Mouse (Mus musculus): ENCODE results near the gene Mcrs1. TPM values are rescaled to one million over a fixed set of nuclear protein-coding genes. Genes with fewer than 3 reads are reported as not detected.

Gene Mcrs1
- polyA plus RNA-seq, 1 experiment from 2014 or later, result 198 TPM

DNA sequence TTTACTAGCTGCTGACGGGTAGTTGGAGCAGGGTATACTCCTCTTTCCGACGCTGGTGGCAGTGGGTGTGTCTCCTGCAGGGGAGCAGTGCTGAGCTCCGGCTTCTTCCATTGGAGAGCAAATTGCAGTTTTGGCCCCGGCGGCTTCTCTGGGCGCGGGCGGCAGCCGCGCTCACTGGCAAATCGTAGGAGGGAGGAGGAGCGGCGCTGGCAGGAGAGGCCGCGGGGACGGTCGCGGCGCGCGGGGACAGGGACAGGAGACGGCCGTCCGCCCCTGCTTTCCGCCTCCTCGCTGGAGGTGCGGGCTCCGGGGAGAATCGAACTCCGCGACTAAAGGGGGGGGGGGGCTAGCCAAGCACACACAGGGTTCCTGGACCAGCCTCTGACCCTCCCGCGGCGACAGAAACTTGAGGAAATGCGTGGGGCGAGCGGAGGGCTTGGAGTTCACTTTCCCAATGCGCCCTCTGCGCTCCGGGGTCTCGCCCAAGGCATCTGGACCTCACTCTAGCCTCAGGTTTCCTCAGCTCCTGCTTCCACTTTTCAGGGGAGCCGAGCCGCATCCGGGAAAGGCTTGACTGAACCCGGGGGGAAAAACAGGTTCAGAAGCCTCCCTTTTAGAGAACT is 28.1 kb downstream of the Mcrs1 start:
- WGBS, result 0% methylated on average over 46 of the region's 46 CpGs
- Histone ChIP-seq H3K36me3 (ENCODE audit: poor library complexity, severe bottlenecking) (no peaks in the 10 kb centered on the region), H3K27me3 (peaks cover 93% of the 10 kb centered on the region), H3K4me1 (peaks cover 43% of the 10 kb centered on the region), H3K4me3 (peak overlapping the region; percentile 44), H3K4me2 (peak overlapping the region; percentile 66), H3K9ac (peak overlapping the region; percentile 53), H3K27ac (no peak overlapping the region), H3K9me3 (replicated peaks) (no peaks in the 10 kb centered on the region)
- ATAC-seq, result no peak

DNA sequence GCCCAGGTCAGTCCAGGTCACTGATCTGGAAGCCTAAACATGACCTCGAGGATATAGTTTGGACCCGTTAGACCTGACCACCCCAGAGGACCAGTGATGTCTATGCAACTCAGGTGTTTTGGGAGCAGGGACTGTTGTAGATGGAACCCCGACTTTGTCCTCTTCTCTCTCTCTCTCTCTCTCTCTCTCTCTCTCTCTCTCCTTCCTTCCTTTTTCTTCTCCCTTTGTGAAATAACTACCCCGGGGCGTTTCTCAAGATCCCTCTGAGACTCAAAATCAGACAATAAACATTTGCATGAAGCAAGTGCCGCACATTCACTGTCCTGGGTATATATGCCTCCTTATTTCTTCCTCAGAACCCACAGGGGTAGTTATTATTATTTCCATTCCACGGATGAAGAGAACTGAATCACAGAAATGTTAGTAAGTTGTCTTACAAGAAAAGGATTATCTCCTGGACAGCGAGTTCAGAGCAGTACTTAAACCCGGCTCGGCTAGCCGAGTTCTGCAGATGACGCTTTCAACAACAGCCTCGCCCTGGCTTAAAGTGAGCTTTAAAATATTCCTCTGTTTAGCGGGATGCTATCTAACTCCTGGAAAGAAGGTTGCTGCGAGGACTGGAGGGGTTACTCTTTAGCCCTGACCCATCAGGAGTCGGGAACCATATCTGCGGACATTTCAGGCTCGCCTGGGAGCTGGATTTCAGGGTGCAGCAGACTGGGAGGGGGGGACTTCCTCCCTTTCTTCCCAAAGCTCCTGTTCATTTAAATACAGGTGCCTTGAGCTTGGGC is 28.8 kb downstream of the Mcrs1 start:
- 2% methylated on average over 18 of the region's 18 CpGs for WGBS
- Histone ChIP-seq H3K4me3 (peak overlapping the region; percentile 44), H3K36me3 (ENCODE audit: poor library complexity, severe bottlenecking) (no peaks in the 10 kb centered on the region), H3K4me1 (peaks cover 43% of the 10 kb centered on the region), H3K4me2 (peak overlapping the region; percentile 66), H3K9ac (peak overlapping the region; percentile 53), H3K9me3 (replicated peaks) (no peaks in the 10 kb centered on the region), H3K27me3 (peaks cover 86% of the 10 kb centered on the region), H3K27ac (no peak overlapping the region)
- no peak for ATAC-seq

- Histone ChIP-seq H3K36me3 (ENCODE audit: poor library complexity, severe bottlenecking) (no peaks in the 10 kb centered on the region), H3K27me3 (peaks cover 70% of the 10 kb centered on the region), H3K4me3 (no peak overlapping the region), H3K9ac (no peak overlapping the region), H3K4me2 (no peak overlapping the region), H3K4me1 (peaks cover 43% of the 10 kb centered on the region), H3K27ac (no peak overlapping the region), H3K9me3 (replicated peaks) (no peaks in the 10 kb centered on the region)
- no peak for ATAC-seq
- 6% methylated on average over 8 of the region's 8 CpGs for WGBS
Measured at GRCm38 (mm10) chr15:99221315-99221952, 30.3 kb downstream of the Mcrs1 start.

DNA sequence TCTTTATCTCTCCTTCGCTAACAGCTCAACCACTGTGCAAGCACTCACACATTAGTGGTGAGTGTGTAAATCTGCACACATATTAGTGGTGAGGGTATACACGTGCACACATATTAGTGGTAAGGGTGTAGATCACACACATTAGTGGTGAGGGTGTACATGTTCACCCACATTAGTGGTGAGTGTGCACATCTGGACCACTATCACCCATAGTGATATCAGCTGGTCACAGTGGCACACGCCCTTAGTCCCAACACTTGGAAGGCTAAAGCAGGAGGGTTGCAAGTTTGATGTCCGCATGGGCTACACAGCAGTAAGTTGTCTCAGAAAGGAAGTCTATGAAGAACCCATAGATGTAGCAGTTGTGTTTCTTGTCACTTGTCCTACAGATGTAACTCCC is 34.1 kb downstream of the Mcrs1 start:
- ATAC-seq, result no peak
- Histone ChIP-seq H3K27ac (no peak overlapping the region), H3K4me3 (no peak overlapping the region), H3K36me3 (ENCODE audit: poor library complexity, severe bottlenecking) (peaks cover 18% of the 10 kb centered on the region), H3K27me3 (peaks cover 32% of the 10 kb centered on the region), H3K9me3 (replicated peaks) (no peaks in the 10 kb centered on the region), H3K9ac (no peak overlapping the region), H3K4me1 (peaks cover 8% of the 10 kb centered on the region; the same call in 1 of the 2 replicates), H3K4me2 (no peak overlapping the region)
- 93% methylated on average over 4 of the region's 4 CpGs for WGBS

DNA sequence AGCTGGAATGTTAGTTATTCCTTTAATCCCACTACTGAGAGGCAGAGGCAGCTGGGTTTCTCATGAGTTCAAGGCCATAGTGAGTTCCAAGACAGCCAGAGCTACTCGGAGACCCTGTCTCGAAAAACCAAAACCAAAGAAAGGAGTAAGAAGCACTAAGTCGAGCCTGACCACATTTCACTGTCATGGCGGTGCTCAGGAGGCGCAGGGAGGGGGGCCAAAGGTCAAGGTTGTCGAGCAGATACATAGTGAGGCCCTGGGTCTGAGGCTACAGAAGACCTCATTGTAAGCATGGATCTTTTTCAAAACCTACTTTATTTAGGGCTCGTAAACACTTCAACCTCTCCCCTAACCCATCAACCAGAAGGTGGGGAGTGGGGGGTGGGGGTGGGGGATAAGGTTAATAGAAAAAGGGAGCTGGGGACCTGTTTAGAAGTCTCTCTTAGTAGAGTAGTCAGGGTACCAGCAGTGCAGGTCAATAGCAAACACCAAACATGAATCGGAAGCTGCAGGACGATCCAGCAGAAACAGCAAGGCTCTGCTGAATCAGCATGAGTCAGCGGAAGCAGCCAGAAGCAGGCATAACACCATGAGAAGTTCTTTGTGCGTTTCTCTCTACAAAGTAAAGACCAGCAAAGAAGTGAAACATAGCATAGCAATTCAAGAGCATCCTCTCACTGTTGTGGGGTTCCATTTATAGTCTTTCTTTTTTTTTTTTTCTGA is 35.9 kb downstream of the Mcrs1 start:
- no peaks in the 10 kb centered on the region for H3K9me3 ChIP-seq (replicated peaks)
- ATAC-seq, result no peak
- peaks cover 15% of the 10 kb centered on the region for H3K27me3 ChIP-seq
- no peak overlapping the region for H3K9ac ChIP-seq
- H3K4me2 ChIP-seq, result no peak overlapping the region
- 88% methylated on average over 11 of the region's 11 CpGs for WGBS
- H3K4me3 ChIP-seq, result no peak overlapping the region
- H3K36me3 ChIP-seq (ENCODE audit: poor library complexity, severe bottlenecking), result peaks cover 35% of the 10 kb centered on the region
- H3K27ac ChIP-seq, result no peak overlapping the region
- no peaks in the 10 kb centered on the region for H3K4me1 ChIP-seq

DNA sequence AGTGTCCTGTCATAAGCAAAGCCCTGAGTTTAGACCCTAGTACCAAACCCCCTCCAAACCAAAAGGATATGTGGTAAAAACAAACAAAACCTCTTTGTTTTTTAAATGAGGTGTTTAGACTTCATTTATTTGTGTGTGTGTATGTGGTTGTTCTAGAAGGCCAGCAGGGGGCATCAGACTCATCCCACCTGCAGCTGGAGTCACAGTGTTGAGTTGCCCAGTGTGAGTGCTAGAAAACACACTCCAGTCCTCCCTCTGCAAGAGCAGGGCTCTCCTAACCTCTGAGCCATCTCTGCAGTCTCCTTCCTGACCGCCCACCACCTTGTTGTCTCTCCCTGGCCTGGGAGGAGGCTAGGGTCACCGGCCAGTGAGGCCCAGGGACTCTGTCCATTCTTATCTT is 36.8 kb downstream of the Mcrs1 start:
- peaks cover 5% of the 10 kb centered on the region for H3K27me3 ChIP-seq
- no peak overlapping the region for H3K27ac ChIP-seq
- no peak for ATAC-seq
- peaks cover 43% of the 10 kb centered on the region for H3K36me3 ChIP-seq (ENCODE audit: poor library complexity, severe bottlenecking)
- H3K4me2 ChIP-seq, result no peak overlapping the region
- H3K9me3 ChIP-seq (replicated peaks), result no peaks in the 10 kb centered on the region
- H3K9ac ChIP-seq, result no peak overlapping the region
- H3K4me3 ChIP-seq, result no peak overlapping the region
- 68% methylated on average over 2 of the region's 2 CpGs for WGBS
- no peaks in the 10 kb centered on the region for H3K4me1 ChIP-seq

DNA sequence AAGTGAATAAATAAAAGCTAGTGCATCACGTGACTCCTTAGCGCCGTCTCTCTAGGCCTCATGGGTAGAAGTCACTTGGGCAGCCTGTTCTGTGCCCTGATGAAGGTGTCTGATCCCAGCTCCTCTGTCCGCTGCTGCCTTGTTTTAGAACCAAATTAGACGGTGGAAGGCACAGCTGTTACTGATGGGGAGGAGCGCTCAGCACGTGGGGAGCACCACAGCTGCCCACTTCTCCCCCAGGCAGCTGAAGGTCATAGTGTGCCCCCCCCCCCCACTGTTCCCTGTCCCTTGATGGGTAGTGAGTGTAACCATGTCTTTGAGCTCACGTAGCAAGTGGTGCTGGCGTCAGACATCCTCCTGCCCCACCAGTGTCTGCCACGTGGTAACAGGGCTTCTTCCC is 38.6 kb downstream of the Mcrs1 start:
- Histone ChIP-seq H3K27me3 (no peaks in the 10 kb centered on the region), H3K27ac (no peak overlapping the region), H3K36me3 (ENCODE audit: poor library complexity, severe bottlenecking) (peaks cover 59% of the 10 kb centered on the region), H3K4me3 (no peak overlapping the region), H3K4me1 (no peaks in the 10 kb centered on the region), H3K4me2 (no peak overlapping the region), H3K9ac (no peak overlapping the region), H3K9me3 (replicated peaks) (no peaks in the 10 kb centered on the region)
- 89% methylated on average over 10 of the region's 10 CpGs for WGBS
- no peak for ATAC-seq

- Histone ChIP-seq H3K36me3 (ENCODE audit: poor library complexity, severe bottlenecking) (peaks cover 71% of the 10 kb centered on the region), H3K27me3 (no peaks in the 10 kb centered on the region)
- WGBS, result 56% methylated on average over 8 of the region's 8 CpGs
Measured at GRCm38 (mm10) chr15:99205959-99206358, 45.8 kb downstream of the Mcrs1 start.

DNA sequence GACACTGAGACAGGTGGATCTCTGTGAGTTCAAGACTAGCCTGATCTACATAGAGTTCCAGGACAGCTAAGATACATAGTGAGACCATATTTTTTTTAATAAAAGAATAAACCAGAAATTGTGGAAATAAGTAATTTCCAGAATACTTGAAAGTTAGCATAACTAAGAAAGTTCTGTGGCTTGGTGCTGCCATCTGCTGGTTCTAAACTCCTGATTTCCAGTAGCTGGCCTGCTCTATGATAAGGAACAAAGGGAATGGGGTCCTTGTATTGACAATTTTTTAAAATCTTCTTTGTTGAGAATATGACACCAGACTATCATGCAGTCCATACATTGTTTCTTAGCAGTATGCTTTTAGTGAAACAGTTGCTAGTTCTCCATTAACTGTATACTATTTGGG is 53.0 kb downstream of the Mcrs1 start:
- Histone ChIP-seq H3K27ac (no peak overlapping the region), H3K4me3 (no peak overlapping the region), H3K9me3 (replicated peaks) (no peaks in the 10 kb centered on the region), H3K9ac (no peak overlapping the region), H3K4me2 (no peak overlapping the region), H3K36me3 (ENCODE audit: poor library complexity, severe bottlenecking) (peaks cover 43% of the 10 kb centered on the region), H3K4me1 (peaks cover 21% of the 10 kb centered on the region), H3K27me3 (no peaks in the 10 kb centered on the region)
- no peak for ATAC-seq

More at GRCm38 (mm10) chr15:99205959-99206358, 45.8 kb downstream of the Mcrs1 start:
- ATAC-seq, result no peak
- no peaks in the 10 kb centered on the region for H3K9me3 ChIP-seq (replicated peaks)
- no peaks in the 10 kb centered on the region for H3K4me1 ChIP-seq
- H3K4me2 ChIP-seq, result no peak overlapping the region
- no peak overlapping the region for H3K27ac ChIP-seq
- H3K9ac ChIP-seq, result no peak overlapping the region
- no peak overlapping the region for H3K4me3 ChIP-seq

DNA sequence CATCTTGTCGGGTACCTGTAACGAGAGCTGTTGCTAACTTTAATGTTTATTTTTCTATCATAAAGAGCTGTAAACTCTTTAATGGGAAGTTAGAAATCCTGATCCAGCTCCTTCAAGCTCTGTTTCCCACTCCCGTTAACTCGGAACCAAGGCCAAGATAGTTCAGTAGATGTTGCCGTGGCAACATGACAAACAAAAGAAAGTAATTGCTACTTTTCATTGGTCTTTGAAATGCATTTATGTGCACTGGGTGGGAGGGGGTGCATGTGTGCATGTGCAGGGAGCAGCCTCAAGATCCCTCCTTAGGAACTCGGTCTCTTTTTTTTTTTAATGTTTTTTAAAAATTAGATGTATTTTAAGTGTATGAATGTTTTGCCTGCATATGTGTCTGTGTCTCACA is 56.7 kb downstream of the Mcrs1 start:
- Histone ChIP-seq H3K27me3 (no peaks in the 10 kb centered on the region), H3K9ac (no peak overlapping the region), H3K4me2 (no peak overlapping the region), H3K36me3 (ENCODE audit: poor library complexity, severe bottlenecking) (peaks cover 42% of the 10 kb centered on the region), H3K4me1 (peaks cover 21% of the 10 kb centered on the region), H3K4me3 (no peak overlapping the region), H3K27ac (no peak overlapping the region), H3K9me3 (replicated peaks) (no peaks in the 10 kb centered on the region)
- WGBS, result 28% methylated on average over 6 of the region's 6 CpGs
- ATAC-seq, result peak; percentile 58; the same call in 1 of the 2 replicates

DNA sequence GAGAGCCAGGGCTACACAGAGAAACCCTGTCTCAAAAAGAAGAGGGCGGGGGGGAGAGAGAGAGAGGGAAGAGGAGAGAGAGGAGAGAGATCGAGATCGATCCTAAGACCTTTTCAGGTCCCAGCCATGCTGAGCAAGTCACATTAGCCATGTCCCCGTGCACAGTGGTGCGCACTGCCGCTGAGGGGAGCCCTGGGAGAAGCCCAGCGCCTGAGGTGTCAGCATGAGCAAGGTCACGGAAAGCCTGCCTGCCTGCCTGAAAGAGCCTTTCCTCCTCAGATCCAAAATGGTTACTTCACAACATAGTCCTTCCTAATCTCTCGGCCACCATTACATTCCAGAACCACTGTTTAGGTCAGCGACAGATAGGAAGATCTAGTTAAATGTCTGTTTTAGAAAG is 57.4 kb downstream of the Mcrs1 start:
- Histone ChIP-seq H3K9ac (no peak overlapping the region), H3K4me2 (no peak overlapping the region), H3K36me3 (ENCODE audit: poor library complexity, severe bottlenecking) (peaks cover 37% of the 10 kb centered on the region), H3K27ac (no peak overlapping the region), H3K4me3 (no peak overlapping the region), H3K27me3 (no peaks in the 10 kb centered on the region), H3K4me1 (peaks cover 21% of the 10 kb centered on the region), H3K9me3 (replicated peaks) (no peaks in the 10 kb centered on the region)
- WGBS, result 76% methylated on average over 10 of the region's 10 CpGs
- ATAC-seq, result no peak
